Mouse (Mus musculus): ENCODE measurements around the gene Gm20388. TPM values are rescaled to one million over a fixed set of nuclear protein-coding genes. Genes with fewer than 3 reads are reported as not detected.

The Gm20388 gene
- total RNA-seq, 2 experiments from 2014 or later: 4.4 to 7.8 TPM

- DNase-seq (ENCODE audit: low spot score in 2 of 2): no peak
Measured at GRCm38 (mm10) chr8:123345856-123346255, 3435.2 kb downstream of the Gm20388 start.

DNA sequence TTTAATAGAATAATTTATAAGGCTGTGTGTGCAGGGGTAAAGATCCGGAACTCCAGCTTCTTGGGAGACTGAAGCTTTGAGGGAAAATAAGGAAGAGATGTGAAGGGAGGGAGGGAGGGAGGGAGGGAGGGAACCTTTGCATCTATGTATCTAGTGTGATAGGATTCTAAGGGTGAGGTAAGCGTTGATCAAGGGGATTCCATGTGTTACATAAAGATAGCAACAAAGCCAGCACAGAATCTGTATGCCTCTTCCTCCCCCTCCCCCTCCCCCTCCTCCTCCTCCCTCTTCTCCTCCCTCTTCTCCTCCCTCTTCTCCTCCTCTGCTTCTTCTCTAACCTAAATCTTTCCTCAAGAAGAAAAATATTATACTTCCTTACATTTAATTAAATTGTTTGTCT is 3436.7 kb downstream of the Gm20388 start:
- DNase-seq (ENCODE audit: low spot score in 2 of 2): no peak

- no peak for DNase-seq (ENCODE audit: low spot score in 2 of 2)
Measured at GRCm38 (mm10) chr8:123348237-123348843, 3437.7 kb downstream of the Gm20388 start.

GRCm38 (mm10) chr8:123349073-123349472 is 3438.4 kb downstream of the Gm20388 start:
- no peak for DNase-seq (ENCODE audit: low spot score in 2 of 2)

- DNase-seq (ENCODE audit: low spot score in 2 of 2): no peak
Measured at GRCm38 (mm10) chr8:123352118-123352517, 3441.5 kb downstream of the Gm20388 start.

DNA sequence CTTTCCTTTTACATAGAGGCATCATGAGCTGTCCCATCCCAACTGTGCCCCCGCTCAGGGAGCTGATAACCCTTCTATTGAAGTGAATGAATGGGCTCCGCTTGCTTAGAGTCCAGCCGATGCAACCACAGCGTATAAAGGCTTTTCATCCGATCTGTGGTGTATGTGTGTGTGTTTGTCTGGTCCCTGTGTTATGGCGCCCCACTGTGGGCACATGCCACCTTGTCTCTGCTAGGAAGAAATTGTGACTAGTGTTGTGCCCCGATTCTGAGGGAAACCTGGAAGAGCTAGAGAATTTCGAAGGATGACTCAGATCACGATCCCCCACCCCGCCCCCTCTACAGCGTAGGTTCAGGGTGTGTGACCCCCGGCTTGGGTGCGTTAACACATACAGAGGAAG is 3442.1 kb downstream of the Gm20388 start:
- DNase-seq (ENCODE audit: low spot score in 2 of 2): peak; percentile 44 to 47

- no peak for DNase-seq (ENCODE audit: low spot score in 2 of 2)
Measured at GRCm38 (mm10) chr8:123353216-123353615, 3442.6 kb downstream of the Gm20388 start.

DNA sequence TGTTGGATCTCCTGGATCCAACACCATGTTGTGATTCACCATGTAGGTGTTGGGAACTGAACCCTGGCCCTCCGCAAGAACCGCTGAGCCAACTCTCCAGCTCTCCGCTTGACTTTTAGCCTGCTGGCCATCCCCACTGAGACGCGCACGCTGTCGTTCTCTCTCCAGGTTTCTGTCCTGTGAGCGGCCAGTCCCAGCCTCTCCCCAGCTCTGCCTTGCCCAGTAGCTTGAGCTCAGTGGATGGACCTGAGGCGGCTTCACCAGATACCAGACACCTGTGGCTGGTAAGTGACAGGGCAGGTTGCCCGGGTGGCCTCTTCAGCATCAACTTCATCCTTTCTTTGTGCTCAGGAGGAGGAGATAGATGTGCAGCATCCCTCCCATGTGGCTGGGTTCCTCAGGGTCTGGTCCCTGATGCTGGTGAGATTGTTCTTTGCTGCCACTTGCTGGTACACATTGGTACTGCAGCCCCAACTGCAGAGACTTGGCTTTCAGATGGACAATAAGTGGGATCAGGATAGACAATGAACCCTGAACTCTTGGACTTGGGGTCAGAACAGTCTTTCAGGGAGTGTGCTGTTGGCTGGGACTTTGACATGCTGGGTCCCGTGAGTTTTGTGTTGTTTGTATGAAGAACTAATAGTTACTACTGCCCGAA is 3450.6 kb downstream of the Gm20388 start:
- DNase-seq (ENCODE audit: low spot score in 2 of 2): peak; percentile 84 to 86

- peak; percentile 94 to 96 for DNase-seq (ENCODE audit: low spot score in 2 of 2)
Measured at GRCm38 (mm10) chr8:123373403-123374238, 3463.0 kb downstream of the Gm20388 start, which contains the start of gene Tcf25. Gene Tcf25, plus strand, starts transcription at chr8:123373753.

GRCm38 (mm10) chr8:123374239-123374578 is 3463.6 kb downstream of the Gm20388 start:
- peak; percentile 94 to 96 for DNase-seq (ENCODE audit: low spot score in 2 of 2)

DNA sequence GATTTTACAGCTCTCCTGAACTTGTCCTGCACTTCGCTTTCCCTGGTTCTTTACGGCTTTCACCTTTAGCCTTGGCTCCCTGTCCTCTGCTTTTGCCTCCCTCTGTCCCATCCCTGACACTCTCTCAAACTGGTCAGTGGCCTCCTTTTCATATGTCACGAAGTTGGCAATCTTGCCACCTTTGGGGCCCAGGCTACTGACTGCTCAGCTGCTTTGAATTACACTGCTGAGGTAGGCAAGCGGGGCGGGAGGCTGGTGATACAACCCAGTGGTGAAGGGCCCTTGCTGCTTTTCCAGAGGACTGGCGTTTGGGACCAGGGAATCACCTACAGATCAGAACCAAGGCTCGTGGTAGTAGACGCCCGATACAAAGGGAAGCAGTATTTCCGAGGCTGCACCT is 3465.1 kb downstream of the Gm20388 start:
- DNase-seq (ENCODE audit: low spot score in 2 of 2): no peak

DNA sequence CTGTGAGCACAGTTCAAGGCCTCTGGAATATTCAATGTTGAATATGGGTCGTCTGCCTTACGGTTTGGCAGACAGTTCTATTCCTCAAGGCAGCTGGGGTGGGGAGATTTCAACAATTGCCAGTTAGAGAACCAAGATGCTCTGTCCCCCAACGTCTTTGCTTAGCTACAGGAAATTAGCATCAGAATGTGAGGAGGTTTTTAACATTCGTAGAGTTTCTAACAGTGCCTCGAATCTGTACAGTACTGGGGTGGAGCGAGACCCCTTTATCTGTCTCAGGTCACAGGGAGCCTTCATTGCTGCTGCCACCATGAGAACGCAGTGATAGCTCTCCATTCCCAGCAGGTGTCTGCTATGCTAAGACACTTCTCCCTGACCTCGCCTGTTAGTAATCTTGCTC is 3465.5 kb downstream of the Gm20388 start:
- no peak for DNase-seq (ENCODE audit: low spot score in 2 of 2)

- no peak for DNase-seq (ENCODE audit: low spot score in 2 of 2)
Measured at GRCm38 (mm10) chr8:123381711-123382110, 3471.1 kb downstream of the Gm20388 start.

- DNase-seq (ENCODE audit: low spot score in 2 of 2): no peak
Measured at GRCm38 (mm10) chr8:123382516-123382915, 3471.9 kb downstream of the Gm20388 start.

DNA sequence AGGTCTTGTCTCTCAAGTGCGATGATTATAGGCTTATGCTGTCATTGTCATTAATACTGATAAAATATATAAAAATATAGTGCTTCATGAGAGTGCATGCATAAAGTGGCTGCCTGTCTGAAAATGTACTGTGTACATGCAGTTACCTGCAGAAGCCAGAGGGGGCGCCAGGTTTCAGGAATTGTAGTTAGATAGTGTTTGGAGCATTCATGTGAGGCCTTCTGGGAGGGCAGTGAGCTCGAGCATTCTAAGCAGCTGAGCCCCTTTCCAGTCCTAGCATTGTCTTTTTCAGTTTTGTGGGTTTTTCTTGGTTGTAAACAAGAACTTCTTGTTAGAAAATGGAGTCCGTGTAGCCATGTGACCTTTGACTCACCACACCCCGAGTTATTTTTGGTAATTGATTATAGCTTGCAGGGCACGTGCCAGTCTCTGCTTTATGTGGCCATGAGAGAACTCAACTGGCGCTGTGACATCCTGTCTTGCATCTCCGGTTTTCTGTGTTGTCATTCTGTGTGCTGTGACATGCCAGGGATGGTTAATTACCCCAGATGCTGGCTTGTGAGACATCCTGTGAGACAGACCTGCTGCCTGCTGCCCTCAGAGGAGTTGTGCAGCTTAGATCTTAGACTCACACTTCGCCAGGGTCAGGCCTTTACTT is 3474.4 kb downstream of the Gm20388 start:
- DNase-seq (ENCODE audit: low spot score in 2 of 2): no peak

- no peak for DNase-seq (ENCODE audit: low spot score in 2 of 2)
Measured at GRCm38 (mm10) chr8:123387041-123387440, 3476.4 kb downstream of the Gm20388 start.

- no peak for DNase-seq (ENCODE audit: low spot score in 2 of 2)
Measured at GRCm38 (mm10) chr8:123387801-123388200, 3477.2 kb downstream of the Gm20388 start.

DNA sequence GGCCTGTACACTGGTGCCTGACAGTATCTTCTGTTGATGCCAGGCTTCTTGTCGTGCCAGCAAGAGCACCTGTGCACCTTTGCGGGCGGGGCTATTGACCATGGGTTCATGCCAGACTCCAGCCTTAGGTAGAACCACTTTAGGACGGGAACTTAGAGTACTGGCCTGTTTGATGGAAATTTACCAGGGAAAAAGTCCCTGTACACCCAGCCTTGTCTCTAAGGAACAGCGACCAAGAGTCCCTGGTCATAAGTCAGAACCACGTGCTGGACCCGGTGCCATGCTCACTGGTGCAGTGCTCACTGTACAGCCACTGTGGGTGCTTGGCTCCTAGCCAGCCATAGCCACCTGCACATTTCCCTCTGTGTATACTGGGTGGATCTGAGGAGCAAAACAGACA is 3478.4 kb downstream of the Gm20388 start:
- DNase-seq (ENCODE audit: low spot score in 2 of 2): no peak

- DNase-seq (ENCODE audit: low spot score in 2 of 2): no peak
Measured at GRCm38 (mm10) chr8:123398308-123398707, 3487.7 kb downstream of the Gm20388 start.

DNA sequence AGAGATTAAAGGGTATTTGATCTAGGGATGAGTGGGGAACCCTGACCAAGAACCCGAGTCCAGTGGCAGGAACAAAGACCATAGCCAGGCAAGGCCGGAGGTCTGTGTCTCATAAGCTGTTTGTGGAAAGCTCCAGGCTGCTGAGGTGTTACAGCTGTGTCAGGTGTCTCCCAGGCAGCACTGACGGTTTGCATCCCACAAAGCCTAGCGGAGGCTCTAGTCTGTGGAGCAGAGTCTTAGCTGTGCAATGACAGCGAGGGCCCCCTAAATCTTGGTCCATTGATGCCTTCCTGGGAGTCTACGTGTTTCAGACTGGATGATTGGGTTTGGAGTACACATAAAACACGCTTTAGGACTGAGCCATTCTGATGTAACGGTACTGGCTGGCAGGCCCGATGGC is 3491.3 kb downstream of the Gm20388 start:
- no peak for DNase-seq (ENCODE audit: low spot score in 2 of 2)

- no peak for DNase-seq (ENCODE audit: low spot score in 2 of 2)
Measured at GRCm38 (mm10) chr8:123402730-123403326, 3492.2 kb downstream of the Gm20388 start.
